Comparison of ENCODE assay signal across 10 mouse cellular contexts in genomic region chr14:60912981-60913468, GRCm38 (mm10).
A peak's percentile ranks its signal among the peaks of the same experiment; 100 is the strongest.
DNase-seq lines count a peak whose midpoint lies in the region; ATAC-seq and TF ChIP-seq lines count a peak whose summit lies in the region.
"Had no signal": no experiment of that assay in that cellular context is flagged by ENCODE, and none has a peak within 500 bp of the region (broad histone marks: within the 10 kb centered on the region; RNA-seq: fewer than 3 reads in every experiment).

No protein-coding gene starts in this region.

- TF ChIP-seq CTCF in midbrain, postnatal 0 days (IDR thresholded peaks at IDR 0.05) = no peak

- no peaks in the 10 kb centered on the region for H3K36me3 ChIP-seq in heart, embryonic 12.5 days
- H3K36me3 ChIP-seq in midbrain, embryonic 11.5 days (ENCODE audit: control insufficient read depth, insufficient read depth, low read length) = no peaks in the 10 kb centered on the region
- H3K36me3 ChIP-seq in midbrain, postnatal 0 days (ENCODE audit: insufficient read depth, low read length) = no peaks in the 10 kb centered on the region
- no peaks in the 10 kb centered on the region for H3K36me3 ChIP-seq in heart, embryonic 16.5 days (ENCODE audit: control insufficient read depth, insufficient read depth)
- no peaks in the 10 kb centered on the region for H3K36me3 ChIP-seq in midbrain, embryonic 13.5 days

- no peaks in the 10 kb centered on the region for H3K27me3 ChIP-seq in heart, embryonic 12.5 days (replicated peaks)
- no peaks in the 10 kb centered on the region for H3K27me3 ChIP-seq in midbrain, embryonic 11.5 days (ENCODE audit: control insufficient read depth, insufficient read depth, low read length)
- H3K27me3 ChIP-seq in midbrain, postnatal 0 days (ENCODE audit: insufficient read depth, low read length) = no peaks in the 10 kb centered on the region
- no peaks in the 10 kb centered on the region for H3K27me3 ChIP-seq in heart, embryonic 16.5 days (ENCODE audit: control insufficient read depth, insufficient read depth, low read length)
- H3K27me3 ChIP-seq in midbrain, embryonic 13.5 days = no peaks in the 10 kb centered on the region

- no peak overlapping the region for H3K9ac ChIP-seq in heart, embryonic 12.5 days
- H3K9ac ChIP-seq in midbrain, embryonic 11.5 days (ENCODE audit: low read length) = no peak overlapping the region
- H3K9ac ChIP-seq in midbrain, postnatal 0 days (replicated peaks; ENCODE audit: low read length, poor library complexity, severe bottlenecking) = no peak overlapping the region
- H3K9ac ChIP-seq in heart, embryonic 16.5 days (ENCODE audit: low read length) = no peak overlapping the region
- no peak overlapping the region for H3K9ac ChIP-seq in midbrain, embryonic 13.5 days (replicated peaks)

- no peaks in the 10 kb centered on the region for H3K9me3 ChIP-seq in heart, embryonic 12.5 days (replicated peaks)
- no peaks in the 10 kb centered on the region for H3K9me3 ChIP-seq in midbrain, embryonic 11.5 days (ENCODE audit: control insufficient read depth, low read length)
- no peaks in the 10 kb centered on the region for H3K9me3 ChIP-seq in midbrain, postnatal 0 days (ENCODE audit: low read length)
- H3K9me3 ChIP-seq in heart, embryonic 16.5 days (replicated peaks; ENCODE audit: control insufficient read depth, low read length) = no peaks in the 10 kb centered on the region
- no peaks in the 10 kb centered on the region for H3K9me3 ChIP-seq in midbrain, embryonic 13.5 days

- peak; percentile 17 to 41 for DNase-seq in heart, adult 18-20 months
- no peak for DNase-seq in midbrain, embryonic 11.5 days (ENCODE audit: low spot score, missing footprints)
- DNase-seq in midbrain, postnatal 0 days (ENCODE audit: low spot score) = no peak
- no peak for DNase-seq in layer of hippocampus, postnatal 25 days (ENCODE audit: extremely low spot score in 1 of 2, low spot score in 1 of 2)
- DNase-seq in thymus, postnatal 10 days (ENCODE audit: low spot score in 2 of 2) = no peak
- DNase-seq: adrenal gland, adult 2 months; B cell, adult 2 months had no signal

- WGBS in heart, embryonic 12.5 days = 23% methylated on average over 8 of the region's 8 CpGs
- 19% methylated on average over 8 of the region's 8 CpGs for WGBS in midbrain, embryonic 11.5 days
- WGBS in midbrain, postnatal 0 days = 11% methylated on average over 8 of the region's 8 CpGs
- 19% methylated on average over 8 of the region's 8 CpGs for WGBS in heart, embryonic 16.5 days
- 10% methylated on average over 8 of the region's 8 CpGs for WGBS in midbrain, embryonic 13.5 days

- no peak overlapping the region; the same call in 1 of the 2 replicates for H3K27ac ChIP-seq in heart, embryonic 12.5 days (ENCODE audit: poor library complexity, severe bottlenecking)
- H3K27ac ChIP-seq in midbrain, embryonic 11.5 days (ENCODE audit: low read depth, low read length) = no peak overlapping the region
- no peak overlapping the region; the same call in 1 of the 2 replicates for H3K27ac ChIP-seq in midbrain, postnatal 0 days (ENCODE audit: low read depth, low read length)
- H3K27ac ChIP-seq in heart, embryonic 16.5 days (ENCODE audit: low read length) = no peak overlapping the region
- no peak overlapping the region for H3K27ac ChIP-seq in midbrain, embryonic 13.5 days

- no peak overlapping the region for H3K4me2 ChIP-seq in heart, embryonic 12.5 days
- H3K4me2 ChIP-seq in midbrain, embryonic 11.5 days = no peak overlapping the region
- no peak overlapping the region for H3K4me2 ChIP-seq in midbrain, postnatal 0 days (ENCODE audit: low read depth, low read length, poor library complexity, severe bottlenecking)
- no peak overlapping the region for H3K4me2 ChIP-seq in heart, embryonic 16.5 days (ENCODE audit: low read depth, low read length)
- H3K4me2 ChIP-seq in midbrain, embryonic 13.5 days (replicated peaks) = no peak overlapping the region

- H3K4me1 ChIP-seq in heart, embryonic 12.5 days (replicated peaks) = peaks cover 18% of the 10 kb centered on the region
- peaks cover 11% of the 10 kb centered on the region for H3K4me1 ChIP-seq in midbrain, embryonic 11.5 days (ENCODE audit: control insufficient read depth, insufficient read depth, low read length)
- H3K4me1 ChIP-seq in midbrain, postnatal 0 days (ENCODE audit: insufficient read depth, low read length) = no peaks in the 10 kb centered on the region
- peaks cover 9% of the 10 kb centered on the region for H3K4me1 ChIP-seq in heart, embryonic 16.5 days (ENCODE audit: control insufficient read depth, insufficient read depth, low read length)
- H3K4me1 ChIP-seq in midbrain, embryonic 13.5 days (replicated peaks) = peaks cover 17% of the 10 kb centered on the region

- no peak for ATAC-seq in heart, embryonic 12.5 days (ENCODE audit: insufficient number of reproducible peaks, low FRiP score)
- 0 out of 2 replicates have a peak, but pooled peaks have one; percentile 27 for ATAC-seq in midbrain, embryonic 11.5 days (ENCODE audit: low FRiP score)
- ATAC-seq in midbrain, postnatal 0 days (ENCODE audit: low FRiP score) = no peak
- ATAC-seq in heart, embryonic 16.5 days (replicated peaks; ENCODE audit: extremely low read depth, insufficient read depth, low FRiP score) = 0 out of 2 replicates have a peak, but pooled peaks have one; percentile 41
- 0 out of 2 replicates have a peak, but pooled peaks have one; percentile 14 for ATAC-seq in midbrain, embryonic 13.5 days

- H3K4me3 ChIP-seq in heart, embryonic 12.5 days = no peak overlapping the region
- H3K4me3 ChIP-seq in midbrain, embryonic 11.5 days (ENCODE audit: low read depth, low read length) = no peak overlapping the region
- no peak overlapping the region for H3K4me3 ChIP-seq in midbrain, postnatal 0 days (ENCODE audit: low read depth, low read length)
- H3K4me3 ChIP-seq in heart, embryonic 16.5 days (ENCODE audit: low read length) = no peak overlapping the region
- no peak overlapping the region for H3K4me3 ChIP-seq in midbrain, embryonic 13.5 days (replicated peaks)

Comparison
In these comparisons a context has a peak if more than half of its experiments do, and no peak if none do; other contexts are left out.
1. ATAC-seq: peak in midbrain, embryonic 11.5 days (single experiment), heart, embryonic 16.5 days (single experiment) and midbrain, embryonic 13.5 days (single experiment); none in heart, embryonic 12.5 days (single experiment) and midbrain, postnatal 0 days (single experiment).
2. DNase-seq: peak in heart, adult 18-20 months (2 of 2); none in midbrain, embryonic 11.5 days (single experiment), midbrain, postnatal 0 days (single experiment), layer of hippocampus, postnatal 25 days (0 of 2) and thymus, postnatal 10 days (0 of 2).